Mouse (Mus musculus): ENCODE data around the gene Cd320.
"Not testable (repeated sequence)": the region's sequence is repeated elsewhere in the genome, so short reads cannot be mapped to it uniquely, and the experiment has no call there.

GRCm38 (mm10) chr17:33888230-33888629 is 45.3 kb downstream of the Cd320 start:
- TF ChIP-seq CTCF (IDR thresholded peaks at IDR 0.05; ENCODE audit: low read depth, low read length); POLR2A (IDR thresholded peaks at IDR 0.05; ENCODE audit: borderline replicate concordance, low read depth, low read length): not testable (repeated sequence)

All from bone marrow macrophage, adult 2 months (primary cell).